Mouse (Mus musculus): ENCODE data around the gene Clic6. TPM values are rescaled to one million over a fixed set of nuclear protein-coding genes. Genes with fewer than 3 reads are reported as not detected.

Gene Clic6
- polyA plus RNA-seq, 1 experiment from 2014 or later = 2.7 TPM

GRCm38 (mm10) chr16:92552858-92553257, 67.3 kb downstream of the Clic6 start:
- no peaks in the 10 kb centered on the region for H3K27me3 ChIP-seq (ENCODE audit: control insufficient read depth, insufficient read depth, low read depth, low read length)
- H3K4me1 ChIP-seq (ENCODE audit: control insufficient read depth, insufficient read depth, low read length) = no peaks in the 10 kb centered on the region
- H3K4me2 ChIP-seq (ENCODE audit: low read length) = no peak overlapping the region
- H3K36me3 ChIP-seq (ENCODE audit: control insufficient read depth, insufficient read depth, low read length) = no peaks in the 10 kb centered on the region
- H3K9ac ChIP-seq (ENCODE audit: low read depth, low read length) = no peak overlapping the region
- 72% methylated on average over 11 of the region's 11 CpGs for WGBS
- ATAC-seq = no peak
- no peak overlapping the region for H3K27ac ChIP-seq (ENCODE audit: low read length)
- H3K9me3 ChIP-seq (replicated peaks; ENCODE audit: control insufficient read depth, low read length, poor library complexity, severe bottlenecking) = no peaks in the 10 kb centered on the region
- H3K4me3 ChIP-seq (ENCODE audit: low read depth, low read length) = no peak overlapping the region

GRCm38 (mm10) chr16:92555051-92555450, 69.5 kb downstream of the Clic6 start:
- no peak for ATAC-seq
- H3K36me3 ChIP-seq (ENCODE audit: control insufficient read depth, insufficient read depth, low read length) = no peaks in the 10 kb centered on the region
- no peak overlapping the region for H3K9ac ChIP-seq (ENCODE audit: low read depth, low read length)
- H3K27me3 ChIP-seq (ENCODE audit: control insufficient read depth, insufficient read depth, low read depth, low read length) = no peaks in the 10 kb centered on the region
- H3K4me3 ChIP-seq (ENCODE audit: low read depth, low read length) = no peak overlapping the region
- no peaks in the 10 kb centered on the region for H3K9me3 ChIP-seq (replicated peaks; ENCODE audit: control insufficient read depth, low read length, poor library complexity, severe bottlenecking)
- H3K27ac ChIP-seq (ENCODE audit: low read length) = no peak overlapping the region
- H3K4me2 ChIP-seq (ENCODE audit: low read length) = no peak overlapping the region
- H3K4me1 ChIP-seq (ENCODE audit: control insufficient read depth, insufficient read depth, low read length) = no peaks in the 10 kb centered on the region
- WGBS = 97% methylated on average over 1 of the region's 1 CpGs

- Histone ChIP-seq H3K9me3 (replicated peaks; ENCODE audit: control insufficient read depth, low read length, poor library complexity, severe bottlenecking) (no peaks in the 10 kb centered on the region), H3K36me3 (ENCODE audit: control insufficient read depth, insufficient read depth, low read length) (no peaks in the 10 kb centered on the region), H3K4me3 (ENCODE audit: low read depth, low read length) (no peak overlapping the region), H3K27ac (ENCODE audit: low read length) (no peak overlapping the region), H3K4me2 (ENCODE audit: low read length) (0 out of 2 replicates have a peak overlapping the region, but pooled peaks have one; percentile 7), H3K27me3 (ENCODE audit: control insufficient read depth, insufficient read depth, low read depth, low read length) (no peaks in the 10 kb centered on the region), H3K4me1 (ENCODE audit: control insufficient read depth, insufficient read depth, low read length) (no peaks in the 10 kb centered on the region), H3K9ac (ENCODE audit: low read depth, low read length) (no peak overlapping the region)
- ATAC-seq = no peak
- 61% methylated on average over 11 of the region's 11 CpGs for WGBS
These were observed 79.8 kb downstream of the Clic6 start for GRCm38 (mm10) chr16:92565291-92565690.

GRCm38 (mm10) chr16:92565708-92566107, 80.2 kb downstream of the Clic6 start:
- Histone ChIP-seq H3K36me3 (ENCODE audit: control insufficient read depth, insufficient read depth, low read length) (no peaks in the 10 kb centered on the region), H3K9ac (ENCODE audit: low read depth, low read length) (no peak overlapping the region), H3K4me1 (ENCODE audit: control insufficient read depth, insufficient read depth, low read length) (no peaks in the 10 kb centered on the region), H3K27me3 (ENCODE audit: control insufficient read depth, insufficient read depth, low read depth, low read length) (no peaks in the 10 kb centered on the region), H3K4me3 (ENCODE audit: low read depth, low read length) (no peak overlapping the region), H3K4me2 (ENCODE audit: low read length) (0 out of 2 replicates have a peak overlapping the region, but pooled peaks have one; percentile 7), H3K9me3 (replicated peaks; ENCODE audit: control insufficient read depth, low read length, poor library complexity, severe bottlenecking) (no peaks in the 10 kb centered on the region), H3K27ac (ENCODE audit: low read length) (no peak overlapping the region)
- peak; percentile 71; the same call in 1 of the 2 replicates for ATAC-seq
- 2% methylated on average over 6 of the region's 6 CpGs for WGBS

- H3K9me3 ChIP-seq (replicated peaks; ENCODE audit: control insufficient read depth, low read length, poor library complexity, severe bottlenecking) = no peaks in the 10 kb centered on the region
- H3K4me1 ChIP-seq (ENCODE audit: control insufficient read depth, insufficient read depth, low read length) = no peaks in the 10 kb centered on the region
- H3K36me3 ChIP-seq (ENCODE audit: control insufficient read depth, insufficient read depth, low read length) = no peaks in the 10 kb centered on the region
- H3K4me2 ChIP-seq (ENCODE audit: low read length) = no peak overlapping the region
- H3K9ac ChIP-seq (ENCODE audit: low read depth, low read length) = no peak overlapping the region
- H3K27ac ChIP-seq (ENCODE audit: low read length) = no peak overlapping the region
- ATAC-seq = no peak
- no peak overlapping the region for H3K4me3 ChIP-seq (ENCODE audit: low read depth, low read length)
- H3K27me3 ChIP-seq (ENCODE audit: control insufficient read depth, insufficient read depth, low read depth, low read length) = no peaks in the 10 kb centered on the region
- WGBS = 28% methylated on average over 5 of the region's 5 CpGs
These were observed 80.6 kb downstream of the Clic6 start for GRCm38 (mm10) chr16:92566146-92566545.

GRCm38 (mm10) chr16:92571246-92571645, 85.7 kb downstream of the Clic6 start:
- Histone ChIP-seq H3K9ac (ENCODE audit: low read depth, low read length) (no peak overlapping the region), H3K27me3 (ENCODE audit: control insufficient read depth, insufficient read depth, low read depth, low read length) (no peaks in the 10 kb centered on the region), H3K4me3 (ENCODE audit: low read depth, low read length) (no peak overlapping the region), H3K27ac (ENCODE audit: low read length) (no peak overlapping the region), H3K4me2 (ENCODE audit: low read length) (no peak overlapping the region), H3K36me3 (ENCODE audit: control insufficient read depth, insufficient read depth, low read length) (no peaks in the 10 kb centered on the region), H3K9me3 (replicated peaks; ENCODE audit: control insufficient read depth, low read length, poor library complexity, severe bottlenecking) (no peaks in the 10 kb centered on the region), H3K4me1 (ENCODE audit: control insufficient read depth, insufficient read depth, low read length) (no peaks in the 10 kb centered on the region)
- WGBS = 90% methylated on average over 11 of the region's 11 CpGs
- ATAC-seq = no peak

GRCm38 (mm10) chr16:92573193-92573592, 87.7 kb downstream of the Clic6 start:
- H3K9me3 ChIP-seq (replicated peaks; ENCODE audit: control insufficient read depth, low read length, poor library complexity, severe bottlenecking) = no peaks in the 10 kb centered on the region
- H3K27me3 ChIP-seq (ENCODE audit: control insufficient read depth, insufficient read depth, low read depth, low read length) = no peaks in the 10 kb centered on the region
- no peak for ATAC-seq
- H3K9ac ChIP-seq (ENCODE audit: low read depth, low read length) = no peak overlapping the region
- H3K36me3 ChIP-seq (ENCODE audit: control insufficient read depth, insufficient read depth, low read length) = no peaks in the 10 kb centered on the region
- no peak overlapping the region for H3K4me2 ChIP-seq (ENCODE audit: low read length)
- no peaks in the 10 kb centered on the region for H3K4me1 ChIP-seq (ENCODE audit: control insufficient read depth, insufficient read depth, low read length)
- no peak overlapping the region for H3K27ac ChIP-seq (ENCODE audit: low read length)
- no peak overlapping the region for H3K4me3 ChIP-seq (ENCODE audit: low read depth, low read length)
- WGBS = 79% methylated on average over 4 of the region's 4 CpGs

- WGBS = 85% methylated on average over 10 of the region's 10 CpGs
- Histone ChIP-seq H3K4me3 (ENCODE audit: low read depth, low read length) (no peak overlapping the region), H3K4me2 (ENCODE audit: low read length) (no peak overlapping the region), H3K9me3 (replicated peaks; ENCODE audit: control insufficient read depth, low read length, poor library complexity, severe bottlenecking) (no peaks in the 10 kb centered on the region), H3K9ac (ENCODE audit: low read depth, low read length) (no peak overlapping the region), H3K36me3 (ENCODE audit: control insufficient read depth, insufficient read depth, low read length) (no peaks in the 10 kb centered on the region), H3K4me1 (ENCODE audit: control insufficient read depth, insufficient read depth, low read length) (no peaks in the 10 kb centered on the region), H3K27me3 (ENCODE audit: control insufficient read depth, insufficient read depth, low read depth, low read length) (no peaks in the 10 kb centered on the region), H3K27ac (ENCODE audit: low read length) (no peak overlapping the region)
- no peak for ATAC-seq
These were observed 90.3 kb downstream of the Clic6 start for GRCm38 (mm10) chr16:92575792-92576191.

- ATAC-seq = no peak
- Histone ChIP-seq H3K36me3 (ENCODE audit: control insufficient read depth, insufficient read depth, low read length) (no peaks in the 10 kb centered on the region), H3K4me1 (ENCODE audit: control insufficient read depth, insufficient read depth, low read length) (no peaks in the 10 kb centered on the region), H3K4me3 (ENCODE audit: low read depth, low read length) (no peak overlapping the region), H3K4me2 (ENCODE audit: low read length) (no peak overlapping the region), H3K9me3 (replicated peaks; ENCODE audit: control insufficient read depth, low read length, poor library complexity, severe bottlenecking) (no peaks in the 10 kb centered on the region), H3K9ac (ENCODE audit: low read depth, low read length) (no peak overlapping the region), H3K27ac (ENCODE audit: low read length) (no peak overlapping the region), H3K27me3 (ENCODE audit: control insufficient read depth, insufficient read depth, low read depth, low read length) (no peaks in the 10 kb centered on the region)
- 89% methylated on average over 9 of the region's 9 CpGs for WGBS
These were observed 91.8 kb downstream of the Clic6 start for GRCm38 (mm10) chr16:92577381-92577780.
